In the genomic region with DNA sequence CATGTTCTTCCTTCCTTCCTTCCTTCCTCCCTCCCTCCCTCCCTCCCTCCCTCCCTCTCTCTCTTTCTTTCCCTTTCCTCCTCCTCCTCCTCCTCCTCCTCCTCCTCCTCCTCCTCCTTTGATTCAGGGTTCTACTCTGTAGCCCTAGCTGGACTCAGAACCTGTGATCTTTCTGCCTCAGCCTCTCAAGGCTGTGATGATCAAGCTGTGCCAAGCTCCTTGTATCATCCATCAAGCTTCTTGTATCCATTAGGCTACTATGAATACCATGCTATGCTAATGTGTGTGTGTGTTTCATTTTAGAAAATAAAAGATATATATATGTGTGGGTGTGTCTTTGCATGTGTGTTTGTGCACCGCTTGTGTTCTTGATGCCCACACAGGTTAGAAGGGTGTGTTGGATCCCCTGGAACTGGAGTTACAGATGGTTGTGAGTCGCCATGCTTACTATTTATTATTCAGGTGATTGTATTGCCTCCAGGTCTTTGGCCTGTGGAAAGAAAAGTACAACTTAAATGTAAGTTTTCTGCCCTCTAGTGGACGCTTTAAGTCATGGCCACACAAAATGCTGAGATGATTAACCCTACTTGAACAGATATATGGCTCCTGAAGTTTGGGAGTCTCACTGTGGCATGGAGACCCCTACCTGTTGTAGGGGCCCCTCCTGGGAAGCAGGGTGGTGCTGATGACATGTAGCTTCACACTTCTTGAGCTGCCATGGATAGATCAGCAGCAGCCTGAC, we compare ENCODE assay signal across 9 mouse cellular contexts. TPM values are rescaled to one million over a fixed set of nuclear protein-coding genes. Genes with fewer than 3 reads are reported as not detected.
A peak's percentile ranks its signal among the peaks of the same experiment; 100 is the strongest.
DNase-seq lines count a peak whose midpoint lies in the region; ATAC-seq and TF ChIP-seq lines count a peak whose summit lies in the region.
"Had no signal": no experiment of that assay in that cellular context is flagged by ENCODE, and none has a peak within 500 bp of the region (broad histone marks: within the 10 kb centered on the region; RNA-seq: fewer than 3 reads in every experiment).

No protein-coding gene starts in this region.

- no peaks in the 10 kb centered on the region for H3K36me3 ChIP-seq in liver, embryonic 14.5 days (replicated peaks; ENCODE audit: control insufficient read depth, insufficient read depth, low read depth)
- no peaks in the 10 kb centered on the region for H3K36me3 ChIP-seq in liver, embryonic 12.5 days
- H3K36me3 ChIP-seq in limb, embryonic 14.5 days (ENCODE audit: control insufficient read depth, insufficient read depth, low read length), result no peaks in the 10 kb centered on the region
- no peaks in the 10 kb centered on the region for H3K36me3 ChIP-seq in stomach, postnatal 0 days (ENCODE audit: control insufficient read depth, insufficient read depth, low read length)

- peak in 1 of 3 experiments; percentile 17 for DNase-seq in liver, embryonic 14.5 days (ENCODE audit: low read depth in 3 of 3, low spot score in 3 of 3)
- peak; percentile 83 for DNase-seq in ZHBTc4 (ENCODE audit: low read depth, low spot score)
- peak; percentile 90 for DNase-seq in limb, embryonic 14.5 days (ENCODE audit: low spot score)
- DNase-seq in stomach, postnatal 0 days (ENCODE audit: low spot score), result no peak
- DNase-seq in urinary bladder, postnatal 4 days (ENCODE audit: low spot score in 2 of 2), result no peak
- no peak for DNase-seq in spleen, adult 12 weeks (ENCODE audit: low spot score)

- no peaks in the 10 kb centered on the region for H3K9me3 ChIP-seq in liver, embryonic 14.5 days (ENCODE audit: control insufficient read depth, low read length)
- no peaks in the 10 kb centered on the region for H3K9me3 ChIP-seq in liver, embryonic 12.5 days (replicated peaks)
- H3K9me3 ChIP-seq in limb, embryonic 14.5 days (ENCODE audit: control insufficient read depth, low read length), result no peaks in the 10 kb centered on the region
- no peaks in the 10 kb centered on the region for H3K9me3 ChIP-seq in stomach, postnatal 0 days (ENCODE audit: control insufficient read depth, low read length)

- no peaks in the 10 kb centered on the region for H3K4me1 ChIP-seq in liver, embryonic 14.5 days (replicated peaks; ENCODE audit: control insufficient read depth in 2 of 2, insufficient read depth in 2 of 2, low read length in 1 of 2)
- no peaks in the 10 kb centered on the region for H3K4me1 ChIP-seq in liver, embryonic 12.5 days
- H3K4me1 ChIP-seq in limb, embryonic 14.5 days (ENCODE audit: control insufficient read depth, insufficient read depth, low read length), result no peaks in the 10 kb centered on the region
- H3K4me1 ChIP-seq in stomach, postnatal 0 days (replicated peaks; ENCODE audit: control insufficient read depth, insufficient read depth), result no peaks in the 10 kb centered on the region

- WGBS in liver, embryonic 14.5 days (ENCODE audit: insufficient replicate concordance), result 18% methylated on average over 3 of the region's 3 CpGs
- 18% methylated on average over 3 of the region's 3 CpGs for WGBS in liver, embryonic 12.5 days (ENCODE audit: insufficient replicate concordance)
- WGBS in limb, embryonic 14.5 days, result 25% methylated on average over 3 of the region's 3 CpGs
- 20% methylated on average over 3 of the region's 3 CpGs for WGBS in stomach, postnatal 0 days

- TF ChIP-seq CTCF in liver, embryonic 14.5 days (IDR thresholded peaks at IDR 0.05; ENCODE audit: low read depth), result peak; percentile 58
- peak; percentile 81 for TF ChIP-seq CTCF in stomach, postnatal 0 days (IDR thresholded peaks at IDR 0.05; ENCODE audit: low read depth)

- no peak for TF ChIP-seq POLR2A in limb, embryonic 14.5 days (IDR thresholded peaks at IDR 0.05; ENCODE audit: borderline replicate concordance, extremely low read depth, insufficient read depth, insufficient read length)

- H3K27ac ChIP-seq in liver, embryonic 14.5 days, result no peak overlapping the region
- no peak overlapping the region for H3K27ac ChIP-seq in liver, embryonic 12.5 days
- H3K27ac ChIP-seq in limb, embryonic 14.5 days (replicated peaks; ENCODE audit: low read depth, low read length), result no peak overlapping the region
- H3K27ac ChIP-seq in stomach, postnatal 0 days (replicated peaks), result no peak overlapping the region

- no peak overlapping the region for H3K4me3 ChIP-seq in liver, embryonic 14.5 days (ENCODE audit: insufficient read depth in 1 of 2, low read depth in 2 of 2, low read length in 2 of 2)
- no peak overlapping the region for H3K4me3 ChIP-seq in liver, embryonic 12.5 days
- no peak overlapping the region for H3K4me3 ChIP-seq in limb, embryonic 14.5 days (replicated peaks; ENCODE audit: low read length)
- no peak overlapping the region for H3K4me3 ChIP-seq in stomach, postnatal 0 days (ENCODE audit: low read depth, low read length)
- H3K4me3 ChIP-seq: myocyte had no signal

- no peaks in the 10 kb centered on the region for H3K27me3 ChIP-seq in liver, embryonic 14.5 days (ENCODE audit: control insufficient read depth, insufficient read depth, low read length)
- H3K27me3 ChIP-seq in liver, embryonic 12.5 days (replicated peaks), result no peaks in the 10 kb centered on the region
- H3K27me3 ChIP-seq in limb, embryonic 14.5 days (ENCODE audit: control insufficient read depth, insufficient read depth, low read length), result no peaks in the 10 kb centered on the region
- H3K27me3 ChIP-seq in stomach, postnatal 0 days (ENCODE audit: control insufficient read depth, insufficient read depth, low read length), result no peaks in the 10 kb centered on the region

- ATAC-seq in liver, embryonic 14.5 days (ENCODE audit: insufficient read depth), result no peak
- no peak for ATAC-seq in liver, embryonic 12.5 days
- ATAC-seq in hematopoietic stem cell, adult 5-6 weeks (replicated peaks in 1 of 2; ENCODE audit: insufficient read depth in 1 of 2, low FRiP score in 2 of 2, low TSS enrichment in 1 of 2, low read depth in 1 of 2, poor library complexity in 2 of 2, severe bottlenecking in 2 of 2), result peak; percentile 22 to 56; a peak in 2 of 4 replicates
- no peak for ATAC-seq in limb, embryonic 14.5 days (ENCODE audit: low FRiP score, low read depth)
- peak; percentile 64 for ATAC-seq in stomach, postnatal 0 days (ENCODE audit: low FRiP score, low TSS enrichment)

- H3K4me2 ChIP-seq in liver, embryonic 14.5 days (ENCODE audit: low read depth), result no peak overlapping the region
- no peak overlapping the region for H3K4me2 ChIP-seq in liver, embryonic 12.5 days
- H3K4me2 ChIP-seq in limb, embryonic 14.5 days (replicated peaks; ENCODE audit: low read depth, low read length, severe bottlenecking), result no peak overlapping the region
- H3K4me2 ChIP-seq in stomach, postnatal 0 days (replicated peaks; ENCODE audit: low read depth), result no peak overlapping the region

- TF ChIP-seq EP300 in liver, embryonic 14.5 days (IDR thresholded peaks at IDR 0.05; ENCODE audit: low read depth), result no peak
- TF ChIP-seq EP300 in stomach, postnatal 0 days (optimal IDR thresholded peaks at IDR 0.05), result no peak

- H3K9ac ChIP-seq in liver, embryonic 14.5 days (replicated peaks), result no peak overlapping the region
- no peak overlapping the region for H3K9ac ChIP-seq in liver, embryonic 12.5 days
- no peak overlapping the region for H3K9ac ChIP-seq in limb, embryonic 14.5 days (ENCODE audit: low read depth, low read length, severe bottlenecking)
- no peak overlapping the region for H3K9ac ChIP-seq in stomach, postnatal 0 days (ENCODE audit: low read length)

RNA-seq across cellular contexts. Expression of gene D630039A03Rik, which starts 11.5 kb away (rescaled TPM):
- 0.31 and 0.39 TPM in 2 replicates for polyA plus RNA-seq in liver, embryonic 14.5 days (2012; rRNA removed)
- polyA plus RNA-seq in liver, embryonic 14.5 days (2014; fragmentation: Nextera tagmentation; extraction: Ambion mirVana), result 0.14 and 0.15 TPM in 2 replicates
- polyA plus RNA-seq in liver, embryonic 12.5 days (2016; fragmentation: Nextera tagmentation; extraction: Ambion mirVana), result 0.39 and 0.51 TPM in 2 replicates
- 2.4 and 3.1 TPM in 2 replicates for total RNA-seq in hematopoietic stem cell, adult 5-6 weeks (2017)
- polyA plus RNA-seq in limb, embryonic 14.5 days (2012; rRNA removed), result 0.33 and 0.36 TPM in 2 replicates
- 0.11 and 0.17 TPM in 2 replicates for polyA plus RNA-seq in limb, embryonic 14.5 days (2014; fragmentation: Nextera tagmentation; extraction: Ambion mirVana)
- 12.7 and 14.2 TPM in 2 replicates for polyA plus RNA-seq in stomach, postnatal 0 days (2015; fragmentation: Nextera tagmentation; extraction: Ambion mirVana)

RNA-seq across cellular contexts. Expression of gene Txn1, which starts 28.6 kb away (rescaled TPM):
- polyA plus RNA-seq in liver, embryonic 14.5 days (2012; rRNA removed), result 139 and 165 TPM in 2 replicates
- polyA plus RNA-seq in liver, embryonic 14.5 days (2014; fragmentation: Nextera tagmentation; extraction: Ambion mirVana), result 250 and 254 TPM in 2 replicates
- polyA plus RNA-seq in liver, embryonic 12.5 days (2016; fragmentation: Nextera tagmentation; extraction: Ambion mirVana), result 278 and 288 TPM in 2 replicates
- total RNA-seq in hematopoietic stem cell, adult 5-6 weeks (2017), result 169 and 188 TPM in 2 replicates
- polyA plus RNA-seq in limb, embryonic 14.5 days (2012; rRNA removed), result 237 and 292 TPM in 2 replicates
- 372 and 378 TPM in 2 replicates for polyA plus RNA-seq in limb, embryonic 14.5 days (2014; fragmentation: Nextera tagmentation; extraction: Ambion mirVana)
- 530 and 563 TPM in 2 replicates for polyA plus RNA-seq in stomach, postnatal 0 days (2015; fragmentation: Nextera tagmentation; extraction: Ambion mirVana)

Comparison
In these comparisons a context has a peak if more than half of its experiments do, and no peak if none do; other contexts are left out.
1. ATAC-seq: peak in hematopoietic stem cell, adult 5-6 weeks (2 of 2) and stomach, postnatal 0 days (single experiment); none in liver, embryonic 14.5 days (single experiment), liver, embryonic 12.5 days (single experiment) and limb, embryonic 14.5 days (single experiment).
2. DNase-seq: peak in ZHBTc4 (single experiment) and limb, embryonic 14.5 days (single experiment); none in stomach, postnatal 0 days (single experiment), urinary bladder, postnatal 4 days (0 of 2) and spleen, adult 12 weeks (single experiment).